Mouse (Mus musculus): ENCODE data around the gene Arhgap31. TPM values are rescaled to one million over a fixed set of nuclear protein-coding genes. Genes with fewer than 3 reads are reported as not detected.

Arhgap31 gene
- polyA plus RNA-seq, 2 experiments, result 0.88 to 1.4 TPM

DNA sequence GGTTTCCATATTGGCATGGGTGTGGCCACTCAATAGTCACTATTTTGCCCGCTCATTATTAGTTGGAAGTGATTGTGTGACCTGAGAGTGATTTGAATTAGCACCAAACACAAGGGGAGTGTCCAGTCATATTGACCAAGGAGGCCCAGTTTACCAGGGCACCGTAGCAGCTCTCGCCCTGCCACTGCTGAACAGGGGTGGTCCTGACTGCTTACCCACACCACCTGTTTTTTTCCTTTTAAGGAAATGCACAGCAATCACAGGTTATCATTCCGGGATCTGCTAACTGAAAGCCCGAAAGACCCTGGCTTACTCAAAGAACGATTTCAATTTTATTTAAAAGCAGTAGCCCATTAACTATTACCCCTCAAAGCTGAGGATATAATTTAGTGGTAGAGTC, 35.9 kb downstream of the Arhgap31 start:
- Histone ChIP-seq H3K9ac (replicated peaks) (no peak overlapping the region), H3K4me1 (replicated peaks; ENCODE audit: control insufficient read depth in 2 of 2, insufficient read depth in 2 of 2, low read length in 1 of 2) (no peaks in the 10 kb centered on the region), H3K27ac (no peak overlapping the region), H3K9me3 (ENCODE audit: control insufficient read depth, low read length) (no peaks in the 10 kb centered on the region), H3K4me3 (ENCODE audit: insufficient read depth in 1 of 2, low read depth in 2 of 2, low read length in 2 of 2) (no peak overlapping the region), H3K36me3 (replicated peaks; ENCODE audit: control insufficient read depth, insufficient read depth, low read depth) (no peaks in the 10 kb centered on the region), H3K27me3 (ENCODE audit: control insufficient read depth, insufficient read depth, low read length) (no peaks in the 10 kb centered on the region), H3K4me2 (ENCODE audit: low read depth) (no peak overlapping the region)
- ATAC-seq (ENCODE audit: insufficient read depth) (no peak), DNase-seq (ENCODE audit: low read depth in 3 of 3, low spot score in 3 of 3) (no peak)
- TF ChIP-seq CTCF (IDR thresholded peaks at IDR 0.05; ENCODE audit: low read depth), result no peak
- TF ChIP-seq EP300 (IDR thresholded peaks at IDR 0.05; ENCODE audit: low read depth), result no peak
- 60% methylated on average over 6 of the region's 6 CpGs for WGBS (ENCODE audit: insufficient replicate concordance)

DNA sequence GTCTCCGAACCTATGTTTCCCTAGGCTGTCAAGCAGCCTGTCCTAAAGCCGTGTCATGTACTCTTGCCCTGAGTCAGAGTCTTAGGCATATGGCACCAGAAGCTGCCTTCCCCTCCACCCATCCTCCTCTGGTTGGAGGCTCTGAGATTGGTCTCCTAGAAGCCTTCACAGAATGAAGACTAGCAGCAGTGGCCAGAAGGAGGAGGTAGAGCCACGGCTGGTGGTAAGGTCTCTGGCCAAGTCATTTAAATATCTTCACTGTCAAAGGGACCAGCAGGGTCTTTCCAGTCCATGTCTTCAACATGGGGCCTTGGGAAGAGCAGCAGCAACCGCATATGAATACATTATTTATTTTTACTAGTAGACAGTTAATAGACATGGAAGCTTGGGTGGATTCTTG, 36.4 kb downstream of the Arhgap31 start:
- DNase-seq (ENCODE audit: low read depth in 3 of 3, low spot score in 3 of 3), result no peak
- Histone ChIP-seq H3K9me3 (ENCODE audit: control insufficient read depth, low read length) (no peaks in the 10 kb centered on the region), H3K4me2 (ENCODE audit: low read depth) (no peak overlapping the region), H3K4me3 (ENCODE audit: insufficient read depth in 1 of 2, low read depth in 2 of 2, low read length in 2 of 2) (no peak overlapping the region), H3K9ac (replicated peaks) (no peak overlapping the region), H3K27me3 (ENCODE audit: control insufficient read depth, insufficient read depth, low read length) (no peaks in the 10 kb centered on the region), H3K36me3 (replicated peaks; ENCODE audit: control insufficient read depth, insufficient read depth, low read depth) (no peaks in the 10 kb centered on the region), H3K4me1 (replicated peaks; ENCODE audit: control insufficient read depth in 2 of 2, insufficient read depth in 2 of 2, low read length in 1 of 2) (no peaks in the 10 kb centered on the region), H3K27ac (no peak overlapping the region)
- no peak for ATAC-seq (ENCODE audit: insufficient read depth)
- TF ChIP-seq EP300 (IDR thresholded peaks at IDR 0.05; ENCODE audit: low read depth), result no peak
- no peak for TF ChIP-seq CTCF (IDR thresholded peaks at IDR 0.05; ENCODE audit: low read depth)
- WGBS (ENCODE audit: insufficient replicate concordance), result 60% methylated on average over 4 of the region's 4 CpGs

DNA sequence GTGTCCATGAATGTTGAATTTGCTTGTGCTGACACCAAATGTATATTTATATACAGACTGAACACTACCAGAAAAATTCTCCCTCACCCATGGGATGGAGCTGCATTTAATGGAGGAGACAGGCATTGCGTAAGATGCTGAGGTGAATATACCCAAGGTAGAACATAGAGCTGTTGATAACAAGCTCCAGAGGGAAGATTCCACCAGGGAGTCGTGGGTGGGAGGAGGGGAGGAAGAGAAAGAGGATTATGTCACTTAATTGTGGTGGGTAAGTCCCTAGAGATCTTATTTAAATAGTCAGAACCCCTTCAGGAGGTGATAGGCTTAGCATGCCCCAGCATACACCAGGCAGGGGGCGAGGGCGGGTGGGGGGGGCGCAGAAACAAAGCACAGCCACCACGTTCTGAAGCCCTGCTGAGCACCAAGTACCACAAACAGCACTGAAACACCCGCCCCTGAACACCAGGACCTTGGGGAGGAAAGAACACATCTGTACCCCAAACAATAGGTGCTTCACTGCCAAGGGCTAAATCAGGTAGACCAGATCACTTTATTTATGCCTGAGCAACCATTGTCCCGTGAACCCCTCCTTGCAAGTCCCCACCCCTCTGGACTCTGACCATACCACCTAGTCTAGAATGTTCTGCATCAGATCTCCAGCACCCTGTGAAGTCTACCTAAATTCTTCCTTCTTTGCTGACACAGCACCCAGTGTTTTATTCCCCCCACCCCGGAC, 37.3 kb downstream of the Arhgap31 start:
- no peaks in the 10 kb centered on the region for H3K27me3 ChIP-seq (ENCODE audit: control insufficient read depth, insufficient read depth, low read length)
- H3K9me3 ChIP-seq (ENCODE audit: control insufficient read depth, low read length), result no peaks in the 10 kb centered on the region
- no peak overlapping the region for H3K4me2 ChIP-seq (ENCODE audit: low read depth)
- H3K4me1 ChIP-seq (replicated peaks; ENCODE audit: control insufficient read depth in 2 of 2, insufficient read depth in 2 of 2, low read length in 1 of 2), result no peaks in the 10 kb centered on the region
- WGBS (ENCODE audit: insufficient replicate concordance), result 53% methylated on average over 9 of the region's 9 CpGs
- no peak overlapping the region for H3K27ac ChIP-seq
- H3K9ac ChIP-seq (replicated peaks), result no peak overlapping the region
- ATAC-seq (ENCODE audit: insufficient read depth) (no peak), DNase-seq (ENCODE audit: low read depth in 3 of 3, low spot score in 3 of 3) (no peak)
- no peaks in the 10 kb centered on the region for H3K36me3 ChIP-seq (replicated peaks; ENCODE audit: control insufficient read depth, insufficient read depth, low read depth)
- H3K4me3 ChIP-seq (ENCODE audit: insufficient read depth in 1 of 2, low read depth in 2 of 2, low read length in 2 of 2), result no peak overlapping the region
- TF ChIP-seq CTCF (IDR thresholded peaks at IDR 0.05; ENCODE audit: low read depth) (no peak), EP300 (IDR thresholded peaks at IDR 0.05; ENCODE audit: low read depth) (no peak)

DNA sequence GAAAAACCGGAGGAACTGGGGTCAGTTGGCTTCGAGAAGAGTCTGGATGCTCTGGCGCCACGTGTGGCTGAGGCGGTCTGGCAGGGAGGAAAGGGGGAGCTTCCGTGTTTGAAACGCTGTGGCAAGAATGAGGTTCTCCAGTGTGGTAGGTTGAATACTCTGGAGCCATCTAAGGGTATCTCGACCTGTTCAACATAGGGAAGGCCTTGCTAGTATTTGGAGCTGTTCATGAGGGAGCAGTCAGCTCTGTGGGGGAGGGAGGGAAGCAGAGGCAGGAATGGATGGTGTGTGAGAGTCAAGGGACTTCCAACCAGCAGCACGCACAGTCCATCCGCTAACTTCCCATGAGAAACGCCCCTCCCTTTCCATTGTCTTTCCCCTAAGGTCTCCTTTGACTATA, 38.2 kb downstream of the Arhgap31 start:
- ATAC-seq (ENCODE audit: insufficient read depth) (no peak), DNase-seq (ENCODE audit: low read depth in 3 of 3, low spot score in 3 of 3) (no peak)
- Histone ChIP-seq H3K9me3 (ENCODE audit: control insufficient read depth, low read length) (no peaks in the 10 kb centered on the region), H3K36me3 (replicated peaks; ENCODE audit: control insufficient read depth, insufficient read depth, low read depth) (no peaks in the 10 kb centered on the region), H3K27ac (no peak overlapping the region), H3K4me3 (ENCODE audit: insufficient read depth in 1 of 2, low read depth in 2 of 2, low read length in 2 of 2) (no peak overlapping the region), H3K9ac (replicated peaks) (no peak overlapping the region), H3K4me2 (ENCODE audit: low read depth) (no peak overlapping the region), H3K4me1 (replicated peaks; ENCODE audit: control insufficient read depth in 2 of 2, insufficient read depth in 2 of 2, low read length in 1 of 2) (no peaks in the 10 kb centered on the region), H3K27me3 (ENCODE audit: control insufficient read depth, insufficient read depth, low read length) (no peaks in the 10 kb centered on the region)
- TF ChIP-seq CTCF (IDR thresholded peaks at IDR 0.05; ENCODE audit: low read depth) (no peak), EP300 (IDR thresholded peaks at IDR 0.05; ENCODE audit: low read depth) (no peak)
- WGBS (ENCODE audit: insufficient replicate concordance), result 64% methylated on average over 11 of the region's 11 CpGs

DNA sequence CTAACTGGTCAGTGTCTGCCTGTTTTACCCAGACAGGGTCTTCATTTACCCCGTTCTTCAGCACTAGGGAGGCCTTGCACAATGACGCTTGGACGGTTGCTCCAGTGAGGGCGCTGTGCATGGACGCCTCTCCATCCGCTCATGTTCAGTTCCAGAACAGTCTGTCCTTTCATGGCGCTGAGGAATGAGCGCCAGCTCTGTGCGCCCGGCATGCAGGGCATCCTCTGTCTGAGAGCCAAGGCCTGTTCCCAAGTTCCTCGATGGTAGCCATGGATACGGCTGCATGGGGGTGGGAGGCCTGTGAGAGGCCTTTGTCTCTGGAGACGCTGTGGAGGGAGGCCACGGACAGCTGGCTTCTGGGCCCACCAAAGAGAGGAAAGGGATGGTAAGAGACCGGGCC, 39.6 kb downstream of the Arhgap31 start:
- no peaks in the 10 kb centered on the region for H3K9me3 ChIP-seq (ENCODE audit: control insufficient read depth, low read length)
- no peaks in the 10 kb centered on the region for H3K4me1 ChIP-seq (replicated peaks; ENCODE audit: control insufficient read depth in 2 of 2, insufficient read depth in 2 of 2, low read length in 1 of 2)
- ATAC-seq (ENCODE audit: insufficient read depth), result no peak
- no peak for TF ChIP-seq CTCF (IDR thresholded peaks at IDR 0.05; ENCODE audit: low read depth)
- no peak for TF ChIP-seq EP300 (IDR thresholded peaks at IDR 0.05; ENCODE audit: low read depth)
- no peak for DNase-seq (ENCODE audit: low read depth in 3 of 3, low spot score in 3 of 3)
- WGBS (ENCODE audit: insufficient replicate concordance), result 70% methylated on average over 15 of the region's 15 CpGs
- H3K4me2 ChIP-seq (ENCODE audit: low read depth), result no peak overlapping the region
- H3K4me3 ChIP-seq (ENCODE audit: insufficient read depth in 1 of 2, low read depth in 2 of 2, low read length in 2 of 2), result no peak overlapping the region
- no peaks in the 10 kb centered on the region for H3K36me3 ChIP-seq (replicated peaks; ENCODE audit: control insufficient read depth, insufficient read depth, low read depth)
- H3K27ac ChIP-seq, result no peak overlapping the region
- no peak overlapping the region for H3K9ac ChIP-seq (replicated peaks)
- H3K27me3 ChIP-seq (ENCODE audit: control insufficient read depth, insufficient read depth, low read length), result no peaks in the 10 kb centered on the region
